Mouse (Mus musculus): Measurements from ENCODE around the gene Zfand6.

Gene Zfand6

GRCm38 (mm10) chr7:84590622-84591021 is 99.1 kb downstream of the Zfand6 start:
- DNase-seq, result no peak

DNA sequence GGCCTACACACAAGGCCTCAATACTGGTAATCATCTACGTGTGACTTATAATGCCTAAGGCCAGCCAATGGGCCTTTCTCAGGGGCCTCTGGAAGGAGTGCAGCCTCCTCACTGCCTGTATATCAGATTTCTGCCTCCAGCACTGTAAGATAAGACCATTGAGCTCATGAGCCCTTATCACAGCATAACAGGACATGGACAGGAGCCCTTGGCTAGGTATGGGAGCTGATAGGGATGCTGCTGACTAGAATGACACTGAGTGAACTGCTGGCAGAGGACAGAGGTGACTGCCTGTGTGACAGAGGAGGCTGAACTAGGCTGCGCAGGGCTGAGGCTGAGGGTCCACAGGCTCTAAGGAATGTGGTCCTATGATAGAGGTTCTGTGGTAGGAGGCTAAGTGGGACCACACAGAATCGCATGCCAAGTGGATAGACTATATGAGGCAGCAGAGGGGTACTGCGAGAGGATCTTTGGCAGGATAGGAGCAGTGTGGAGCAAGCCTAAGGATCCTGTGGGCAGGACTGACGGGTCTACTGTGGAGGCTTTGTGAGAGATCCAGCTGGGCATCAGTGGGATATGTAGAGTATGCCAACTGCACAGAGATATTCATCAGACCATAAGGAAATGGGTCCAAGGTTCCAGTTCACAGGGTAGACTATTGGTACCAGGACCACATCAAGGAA is 102.5 kb downstream of the Zfand6 start:
- DNase-seq, result no peak

- DNase-seq, result no peak
Measured at GRCm38 (mm10) chr7:84586360-84587100, 103.2 kb downstream of the Zfand6 start.

- no peak for DNase-seq
Measured at GRCm38 (mm10) chr7:84585086-84585485, 104.7 kb downstream of the Zfand6 start.

- no peak for DNase-seq
Measured at GRCm38 (mm10) chr7:84579769-84580168, 110.0 kb downstream of the Zfand6 start.

DNA sequence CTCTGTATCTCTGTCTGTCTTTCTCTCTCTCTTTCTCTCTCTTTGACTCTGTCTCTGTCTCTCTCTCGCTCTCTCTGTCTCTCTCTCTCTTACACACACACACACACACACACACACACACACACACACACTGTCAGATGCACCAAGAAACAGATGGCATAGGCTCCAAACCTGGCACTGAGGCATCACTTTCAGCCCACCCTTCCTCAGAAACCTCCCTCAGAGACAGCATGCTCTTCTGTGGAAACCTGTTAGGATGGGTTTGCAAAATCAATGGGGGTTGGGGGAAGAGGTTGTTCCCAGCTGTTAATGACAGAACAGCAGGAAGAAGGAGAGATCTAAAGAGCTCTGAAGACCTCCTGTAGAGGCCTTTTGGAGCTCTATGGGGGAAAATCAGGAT is 110.9 kb downstream of the Zfand6 start:
- DNase-seq, result no peak

- DNase-seq, result no peak
Measured at GRCm38 (mm10) chr7:84577034-84577433, 112.7 kb downstream of the Zfand6 start.

GRCm38 (mm10) chr7:84566200-84566599 is 123.6 kb downstream of the Zfand6 start:
- DNase-seq, result no peak

GRCm38 (mm10) chr7:84564236-84564635 is 125.5 kb downstream of the Zfand6 start:
- no peak for DNase-seq
